Mouse (Mus musculus): ENCODE measurements at regions not wholly inside any gene's neighbourhood (a gene's known extent, or its start where the extent isn't known, plus 50 kb on each side); places are given as distances from the start of the nearest gene placed in this dataset.

- no peak for DNase-seq (ENCODE audit: low spot score in 2 of 2)
These were observed 152.3 kb downstream of the Dkk2 start for GRCm38 (mm10) chr3:132237344-132237743.

- no peak for DNase-seq (ENCODE audit: low spot score in 2 of 2)
These were observed 172.7 kb downstream of the Dkk2 start for GRCm38 (mm10) chr3:132257834-132258233.

DNA sequence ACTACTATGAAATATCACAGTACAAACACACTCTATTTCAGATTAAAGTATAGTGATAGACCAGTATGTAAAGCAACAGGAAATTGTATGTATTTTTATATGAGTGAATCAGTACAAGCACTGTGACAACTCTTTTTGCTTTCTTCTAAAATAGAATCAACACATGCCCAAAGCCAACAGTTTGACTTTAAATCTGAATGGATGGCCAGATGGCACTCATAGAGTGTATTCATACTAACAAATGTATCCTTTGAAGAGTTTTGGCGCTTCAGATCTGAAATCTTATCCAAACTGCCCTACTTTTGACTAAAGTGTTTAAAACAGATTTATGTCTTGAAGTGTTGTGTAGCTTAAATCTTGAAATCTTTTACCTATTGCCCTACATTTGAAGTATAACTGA is 184.5 kb downstream of the Dkk2 start:
- DNase-seq (ENCODE audit: low spot score in 2 of 2) = no peak

GRCm38 (mm10) chr3:132274786-132275185 is 189.7 kb downstream of the Dkk2 start:
- no peak for DNase-seq (ENCODE audit: low spot score in 2 of 2)

GRCm38 (mm10) chr3:132277771-132278170 is 192.7 kb downstream of the Dkk2 start:
- no peak for DNase-seq (ENCODE audit: low spot score in 2 of 2)

- no peak for DNase-seq (ENCODE audit: low spot score in 2 of 2)
These were observed 202.6 kb downstream of the Dkk2 start for GRCm38 (mm10) chr3:132287714-132288113.

GRCm38 (mm10) chr3:132326961-132327360 is 241.9 kb downstream of the Dkk2 start:
- DNase-seq (ENCODE audit: low spot score in 2 of 2) = no peak

GRCm38 (mm10) chr3:132343625-132344024 is 258.5 kb downstream of the Dkk2 start:
- no peak for DNase-seq (ENCODE audit: low spot score in 2 of 2)

- no peak for DNase-seq (ENCODE audit: low spot score in 2 of 2)
These were observed 260.8 kb downstream of the Dkk2 start for GRCm38 (mm10) chr3:132345856-132346255.

DNA sequence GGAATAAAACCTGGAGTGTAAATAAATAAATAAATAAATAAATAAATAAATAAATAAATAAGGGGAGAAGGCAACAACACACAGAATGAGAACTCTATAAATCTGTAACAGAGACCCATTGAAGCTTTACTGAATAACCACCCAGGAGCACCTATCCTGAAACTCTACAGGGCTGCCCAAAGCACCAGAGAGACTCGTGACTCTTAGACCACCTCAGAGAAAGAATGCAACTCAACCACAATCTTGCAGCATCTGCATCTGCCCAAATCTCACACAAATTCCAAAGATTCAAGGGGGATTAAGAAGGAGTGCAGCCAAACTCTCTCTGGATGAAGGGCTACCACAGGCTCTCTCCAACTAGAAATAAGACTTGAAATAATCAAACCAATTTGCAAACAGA is 264.5 kb downstream of the Dkk2 start:
- DNase-seq (ENCODE audit: low spot score in 2 of 2) = no peak

- no peak for DNase-seq (ENCODE audit: low spot score in 2 of 2)
These were observed 268.1 kb downstream of the Dkk2 start for GRCm38 (mm10) chr3:132353204-132353603.

GRCm38 (mm10) chr3:132359596-132359995 is 270.0 kb upstream of the Gimd1 start:
- no peak for DNase-seq (ENCODE audit: low spot score in 2 of 2)

GRCm38 (mm10) chr3:132375579-132375978 is 254.0 kb upstream of the Gimd1 start:
- DNase-seq (ENCODE audit: low spot score in 2 of 2) = no peak

DNA sequence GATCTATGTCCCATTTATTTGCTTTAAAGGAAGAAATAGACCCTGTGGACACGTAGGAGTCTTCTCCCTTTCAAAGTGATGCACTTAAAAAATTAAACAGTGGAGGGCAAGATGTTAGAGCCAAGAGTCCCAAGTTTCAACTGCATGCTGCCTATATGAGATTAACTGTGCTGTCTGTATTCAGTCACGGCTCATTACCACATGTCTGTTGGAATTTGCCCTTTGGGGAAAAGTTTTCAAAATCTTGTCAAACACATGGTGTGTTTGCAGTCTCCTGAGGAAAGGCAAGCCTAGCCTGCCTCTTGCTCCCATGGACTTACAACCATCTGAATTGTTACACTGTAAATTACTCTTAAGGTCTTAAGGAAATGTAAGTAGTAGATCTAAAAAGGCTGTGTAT is 211.9 kb upstream of the Gimd1 start:
- no peak for DNase-seq (ENCODE audit: low spot score in 2 of 2)

- no peak for DNase-seq (ENCODE audit: low spot score in 2 of 2)
These were observed 203.6 kb upstream of the Gimd1 start for GRCm38 (mm10) chr3:132425819-132426671.

DNA sequence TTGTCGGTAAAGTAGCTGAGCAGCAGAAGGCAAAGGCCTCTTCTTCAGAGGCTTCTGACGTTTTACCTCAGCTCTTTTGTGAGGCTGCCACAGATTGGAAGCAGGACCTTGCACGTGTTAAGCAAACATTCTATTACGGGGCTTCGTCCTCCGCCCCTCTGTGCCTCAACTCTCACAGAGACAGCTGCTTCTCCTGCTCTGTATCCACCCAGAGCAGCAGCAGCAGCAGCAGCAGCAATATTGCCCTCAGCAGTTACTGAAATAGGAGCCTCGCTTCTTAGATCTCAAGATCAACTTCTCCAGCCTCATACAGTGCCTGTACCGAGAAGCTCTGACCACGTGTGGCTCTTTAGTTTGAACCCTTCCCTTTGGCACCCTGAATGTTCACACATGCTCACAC is 202.4 kb upstream of the Gimd1 start:
- DNase-seq (ENCODE audit: low spot score in 2 of 2) = no peak

GRCm38 (mm10) chr3:132428148-132428547 is 201.5 kb upstream of the Gimd1 start:
- no peak for DNase-seq (ENCODE audit: low spot score in 2 of 2)

- no peak for DNase-seq (ENCODE audit: low spot score in 2 of 2)
These were observed 197.8 kb upstream of the Gimd1 start for GRCm38 (mm10) chr3:132431805-132432204.

GRCm38 (mm10) chr3:132441226-132441625 is 188.4 kb upstream of the Gimd1 start:
- DNase-seq (ENCODE audit: low spot score in 2 of 2) = no peak

- DNase-seq (ENCODE audit: low spot score in 2 of 2) = no peak
These were observed 175.7 kb upstream of the Gimd1 start for GRCm38 (mm10) chr3:132453927-132454326.

GRCm38 (mm10) chr3:132462348-132462959 is 167.2 kb upstream of the Gimd1 start:
- no peak for DNase-seq (ENCODE audit: low spot score in 2 of 2)

DNA sequence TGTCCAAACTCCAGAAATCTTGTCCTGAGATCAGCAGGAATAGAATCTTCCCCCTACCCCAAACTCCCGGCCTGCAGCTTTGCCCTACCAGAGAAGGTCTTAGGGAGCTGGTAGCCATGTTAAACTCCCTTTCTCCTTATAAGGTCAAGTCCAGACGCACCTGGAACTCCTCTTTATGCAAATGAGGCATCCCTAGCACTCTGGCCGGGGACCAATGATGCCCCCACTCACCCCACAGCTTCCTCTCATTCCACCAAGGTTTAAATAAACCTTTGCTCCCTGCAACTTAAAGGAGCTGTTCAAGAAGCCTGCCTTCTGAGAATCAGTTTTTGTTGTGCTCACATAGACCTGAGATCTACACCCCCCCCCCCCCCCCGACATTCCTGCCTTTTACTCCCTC is 158.6 kb upstream of the Gimd1 start:
- no peak for DNase-seq (ENCODE audit: low spot score in 2 of 2)

GRCm38 (mm10) chr3:132477768-132478167 is 151.9 kb upstream of the Gimd1 start:
- no peak for DNase-seq (ENCODE audit: low spot score in 2 of 2)

Measured in right cerebral cortex, postnatal 10 days (tissue).